Mouse (Mus musculus): ENCODE results near the gene Rpusd3.

The Rpusd3 gene

DNA sequence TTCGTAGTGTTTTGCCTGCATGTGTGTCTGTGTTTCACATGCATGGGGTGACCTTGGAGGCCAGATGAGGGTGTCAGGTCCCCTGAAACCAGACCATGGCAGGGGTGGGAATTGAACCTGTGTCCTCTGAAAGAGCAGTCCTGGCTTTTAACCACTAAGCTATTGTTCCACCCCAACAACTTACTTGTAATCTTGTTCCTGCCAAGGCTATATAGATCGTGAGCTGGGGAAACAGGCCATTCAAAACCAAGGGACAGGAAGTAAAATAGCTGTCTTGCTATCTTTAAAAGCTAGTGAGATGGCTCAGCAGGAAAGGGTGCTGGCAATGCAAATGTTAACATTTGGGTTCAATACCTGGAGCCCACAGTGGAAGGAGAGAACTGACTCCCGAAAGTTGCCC is 10.8 kb upstream of the Rpusd3 start:
- no peak for DNase-seq (ENCODE audit: low spot score in 2 of 2)

DNA sequence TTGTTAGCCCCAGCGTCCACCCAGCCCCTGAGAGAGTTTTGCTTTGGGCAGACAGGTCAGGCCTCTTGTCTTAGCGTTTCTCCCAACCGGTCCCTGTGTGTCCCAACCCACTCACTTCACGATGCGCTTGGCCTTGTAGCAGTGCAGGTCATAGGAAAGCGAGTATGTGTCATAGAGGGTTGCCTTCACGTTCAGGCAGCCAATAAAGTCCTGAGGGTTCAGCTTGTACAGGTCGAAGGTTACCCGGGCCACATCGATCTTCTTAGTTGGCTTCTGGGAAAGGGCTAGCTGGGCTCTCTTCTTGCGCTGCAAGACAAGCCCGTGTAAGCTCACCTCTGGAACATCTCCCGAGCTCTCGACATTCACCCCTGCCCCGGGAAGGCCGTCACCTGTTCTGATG is 8.9 kb upstream of the Rpusd3 start:
- no peak for DNase-seq (ENCODE audit: low spot score in 2 of 2)

DNA sequence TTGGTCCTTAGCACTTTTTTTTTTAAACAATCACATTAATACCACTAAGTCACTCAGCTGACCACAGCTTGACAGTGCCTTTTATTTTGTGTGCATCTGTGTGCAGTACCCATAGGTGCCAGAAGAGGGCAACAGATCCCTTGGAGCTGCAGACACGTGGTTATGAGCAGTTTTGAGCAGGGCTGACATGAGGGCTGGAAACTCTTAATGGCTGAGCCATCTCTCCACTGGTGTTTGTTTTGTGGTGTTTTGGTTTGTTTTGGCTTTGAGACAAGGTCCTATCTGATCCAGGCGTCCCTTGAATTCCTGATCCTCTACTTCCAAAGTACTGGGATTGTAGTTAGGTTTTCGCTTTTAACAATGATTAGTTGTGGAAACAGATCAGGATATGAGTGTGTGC is 8.3 kb upstream of the Rpusd3 start:
- DNase-seq (ENCODE audit: low spot score in 2 of 2): peak; percentile 28 to 57

DNA sequence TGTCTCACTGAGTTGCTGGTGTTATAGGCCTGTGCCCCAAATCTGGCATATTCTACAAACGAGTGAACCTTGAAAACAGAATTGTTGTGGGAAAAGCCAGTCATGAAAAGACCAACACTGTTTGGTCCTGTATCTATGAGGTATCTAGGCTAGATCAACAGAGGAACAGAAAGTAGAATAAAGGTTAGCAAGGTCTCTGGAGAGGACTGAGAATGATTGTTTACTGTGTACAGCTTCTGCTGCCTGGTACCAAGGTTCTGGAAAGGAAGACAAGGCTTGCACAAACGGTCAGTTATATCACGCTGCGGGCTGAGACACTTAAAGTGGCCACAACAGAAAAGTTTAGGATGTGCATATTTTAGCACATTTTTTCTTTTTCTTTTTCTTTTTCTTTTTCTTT is 7.6 kb upstream of the Rpusd3 start:
- no peak for DNase-seq (ENCODE audit: low spot score in 2 of 2)

DNA sequence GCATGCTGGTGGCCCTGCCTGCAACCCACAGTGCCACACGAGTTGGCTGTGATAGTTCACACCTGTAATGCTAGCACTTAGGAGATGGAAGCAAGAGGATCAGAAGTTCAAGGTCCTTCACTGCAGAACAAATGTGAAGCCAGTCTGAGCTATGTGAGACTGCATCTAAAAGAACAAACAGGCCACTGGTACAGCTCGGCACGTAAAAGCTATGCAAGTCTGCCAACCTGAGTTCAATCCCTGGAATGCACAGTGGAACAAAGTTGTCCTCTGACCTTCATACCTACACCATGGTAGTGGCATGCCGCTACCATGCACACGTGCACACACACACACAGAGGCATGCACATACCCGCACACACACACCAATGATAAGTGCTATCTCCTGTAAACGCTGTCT is 5.0 kb upstream of the Rpusd3 start:
- no peak for DNase-seq (ENCODE audit: low spot score in 2 of 2)

DNA sequence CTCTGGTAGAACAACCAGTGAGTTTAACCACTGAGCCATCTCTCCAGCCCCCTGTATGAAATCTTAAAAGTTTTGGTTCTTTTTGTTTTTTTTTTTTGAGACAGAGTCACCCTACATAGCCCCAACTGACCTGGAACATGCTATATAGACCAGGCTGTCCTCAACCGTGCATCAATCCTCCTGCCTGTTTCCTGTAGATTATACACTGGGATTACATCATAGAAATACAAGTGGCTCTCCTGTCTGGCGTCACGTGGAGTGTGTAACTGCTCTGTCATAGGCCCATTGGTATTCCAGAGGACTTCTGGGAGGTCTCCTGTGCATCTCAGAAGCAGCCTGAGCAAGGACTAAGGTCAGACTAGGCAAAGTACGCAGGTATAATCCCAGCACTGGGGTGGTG is 3.9 kb upstream of the Rpusd3 start:
- no peak for DNase-seq (ENCODE audit: low spot score in 2 of 2)

DNA sequence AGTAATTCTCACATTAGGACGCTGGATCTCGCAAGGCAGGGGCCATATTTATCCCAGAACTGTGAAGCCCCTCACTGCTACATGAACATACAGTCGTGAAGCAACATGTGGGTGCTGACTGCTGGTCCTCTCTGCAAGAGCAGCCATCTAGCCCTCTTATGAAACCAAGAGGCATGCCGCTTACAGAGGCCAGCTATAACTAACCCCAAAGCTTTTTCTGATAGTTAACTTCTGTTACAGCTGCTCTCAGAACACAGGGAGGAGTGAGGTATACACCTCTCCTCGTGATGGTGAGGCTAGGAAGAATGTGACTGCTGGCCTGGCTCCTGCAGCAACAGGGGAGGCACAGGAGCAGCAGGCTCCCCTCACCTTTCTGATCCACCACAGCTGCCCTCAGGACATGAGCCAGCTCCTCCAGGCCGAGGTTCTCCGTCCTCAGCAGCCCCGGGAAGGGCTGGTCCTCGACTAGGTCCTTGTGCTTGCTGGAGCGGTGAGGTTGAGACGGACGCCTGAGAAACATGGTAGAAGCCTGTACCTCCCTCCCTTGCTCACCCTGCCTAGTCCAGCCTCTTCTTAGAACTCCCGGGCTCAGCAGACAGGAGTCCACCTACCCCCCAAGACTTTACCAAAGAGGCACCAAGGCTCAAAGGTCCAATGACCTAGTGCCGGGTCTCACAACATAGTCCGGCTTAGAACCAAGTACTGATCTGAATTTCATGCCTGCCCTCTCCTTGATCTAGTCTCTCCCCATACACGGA is 520 bp downstream of the Rpusd3 start:
- DNase-seq (ENCODE audit: low spot score in 2 of 2): peak; percentile 11 to 16

DNA sequence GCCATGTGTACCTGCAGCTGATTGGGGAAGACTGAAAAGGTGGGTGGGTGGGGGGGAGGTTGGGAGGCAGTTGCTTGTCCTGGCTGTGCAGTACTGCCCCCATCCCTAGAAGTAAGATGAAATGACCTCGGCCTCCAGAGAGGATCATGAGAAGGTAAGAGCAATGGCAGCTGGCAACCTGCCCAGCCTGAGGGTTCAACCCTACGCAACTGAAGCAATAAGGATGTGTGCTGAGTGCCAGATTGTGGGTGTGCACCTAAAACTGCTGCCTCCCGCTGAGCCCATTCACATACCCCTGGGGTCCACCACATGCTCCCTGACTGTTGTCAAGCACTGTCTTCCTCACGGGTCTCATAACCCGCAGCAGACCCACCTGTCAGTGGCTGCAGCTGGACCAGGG is 2.7 kb downstream of the Rpusd3 start:
- no peak for DNase-seq (ENCODE audit: low spot score in 2 of 2)

DNA sequence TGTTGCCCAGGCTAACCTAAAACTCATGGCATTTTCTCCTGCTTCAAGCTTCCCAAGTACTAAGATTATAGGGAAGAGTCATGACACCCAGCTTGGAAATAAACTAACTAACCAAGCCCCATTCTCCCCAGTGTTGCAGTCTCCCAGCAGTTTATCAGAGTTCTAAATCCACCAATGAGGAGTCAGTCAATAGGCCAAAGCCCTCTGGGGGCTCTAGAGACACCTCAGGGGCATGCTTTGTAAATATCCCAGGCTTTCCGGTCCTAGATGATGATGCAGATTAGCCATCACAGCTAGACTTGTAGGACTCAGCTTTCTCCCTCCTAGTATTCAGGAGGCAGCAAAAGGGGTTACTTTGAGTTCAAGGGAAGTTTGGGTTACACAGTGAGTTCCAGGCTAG is 9.1 kb downstream of the Rpusd3 start:
- no peak for DNase-seq (ENCODE audit: low spot score in 2 of 2)

DNA sequence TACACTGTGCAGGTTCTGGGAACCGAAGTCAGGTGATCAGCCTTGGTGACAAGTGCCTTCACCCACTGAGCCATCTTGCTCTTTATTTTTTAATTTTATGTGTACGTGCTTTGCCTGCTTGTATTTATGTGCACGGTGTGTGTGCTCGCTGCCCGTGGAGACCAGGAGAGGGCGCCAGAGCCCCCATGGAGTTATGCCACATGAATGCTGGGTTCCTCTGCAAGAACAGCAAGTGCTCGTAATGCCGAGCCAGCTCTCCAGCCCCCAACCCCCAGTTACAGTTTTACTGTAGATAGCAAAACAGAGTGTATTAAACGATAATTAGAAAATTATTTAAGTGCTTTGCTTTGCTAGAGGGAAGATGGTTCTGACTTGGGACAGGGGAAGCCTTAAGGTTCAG is 12.5 kb downstream of the Rpusd3 start:
- DNase-seq (ENCODE audit: low spot score in 2 of 2): no peak

DNA sequence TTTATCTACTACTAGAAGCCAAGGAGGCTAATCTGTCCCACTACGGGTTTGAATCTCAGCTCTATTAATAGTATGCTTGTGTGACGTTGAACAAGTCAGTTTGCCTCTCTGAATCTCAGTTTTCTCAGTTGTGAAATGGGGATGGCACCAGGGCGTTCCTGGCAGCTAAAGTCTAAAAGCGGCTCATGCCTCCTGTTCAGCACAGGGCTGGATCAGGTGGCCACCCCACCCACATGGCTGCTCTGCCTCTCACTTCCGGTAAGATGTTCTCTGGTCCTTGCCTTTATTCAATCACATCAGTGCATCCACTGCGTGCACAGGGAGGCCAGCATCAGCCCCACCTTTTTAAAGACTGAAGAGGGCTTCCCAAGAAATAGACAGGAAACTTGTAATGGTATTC is 13.7 kb downstream of the Rpusd3 start:
- DNase-seq (ENCODE audit: low spot score in 2 of 2): no peak

DNA sequence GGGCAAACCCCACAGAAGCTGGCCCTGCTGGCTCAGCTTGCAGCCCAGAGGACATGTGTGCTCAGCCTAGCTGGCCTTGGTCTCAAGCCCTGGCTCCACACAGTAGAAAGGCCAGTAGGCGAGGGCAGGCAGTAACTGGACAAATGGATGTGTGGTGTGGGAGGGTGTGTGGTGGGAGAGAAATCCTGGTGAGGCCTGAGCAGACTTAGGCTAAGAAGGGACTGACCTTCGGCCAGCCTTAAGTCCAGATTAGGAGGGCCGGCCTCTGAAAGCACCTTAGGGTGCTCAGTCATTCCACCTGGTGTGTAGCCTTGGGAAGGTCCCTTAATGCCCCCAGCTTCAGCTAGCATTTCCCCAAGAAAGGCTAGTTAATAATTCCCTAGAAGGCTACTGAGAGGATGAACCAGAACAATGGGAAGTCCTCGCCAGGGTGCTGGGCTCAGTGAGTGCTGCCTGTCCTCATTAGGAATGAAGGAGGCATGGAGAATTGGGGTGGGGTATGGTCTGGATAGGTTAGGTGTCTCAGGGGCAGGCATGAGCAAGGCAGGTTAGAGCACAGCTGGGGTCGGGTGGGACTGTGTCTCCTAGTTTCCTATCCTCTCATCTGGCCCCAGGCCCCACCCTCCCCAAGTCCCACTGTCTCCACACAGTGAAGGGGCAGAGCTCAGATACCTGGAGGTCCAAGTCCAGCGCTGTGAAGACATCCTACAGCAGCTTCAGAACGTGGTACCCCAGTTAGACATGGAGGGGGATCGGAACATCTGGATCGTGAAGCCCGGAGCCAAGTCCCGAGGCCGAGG is 14.3 kb downstream of the Rpusd3 start:
- DNase-seq (ENCODE audit: low spot score in 2 of 2): no peak

DNA sequence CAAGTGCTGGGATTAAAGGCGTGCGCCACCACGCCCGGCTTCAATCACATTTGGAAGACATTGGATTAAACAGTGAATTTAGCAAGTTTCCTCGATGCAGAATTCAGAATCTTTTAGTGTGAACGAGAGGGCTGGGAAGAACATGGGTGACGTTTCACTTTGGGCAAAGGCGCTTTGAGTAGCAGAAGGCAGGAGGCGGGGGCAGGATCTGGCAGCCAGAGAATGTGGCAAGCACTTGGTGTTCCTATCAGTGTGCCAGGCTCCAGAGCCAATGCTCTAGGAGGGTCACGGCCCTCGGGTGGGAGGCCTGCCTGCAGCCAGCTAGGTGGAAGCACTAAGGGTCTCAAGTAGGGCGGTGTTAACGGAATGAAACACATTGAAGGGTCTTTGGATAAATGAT is 17.0 kb downstream of the Rpusd3 start:
- no peak for DNase-seq (ENCODE audit: low spot score in 2 of 2)

DNA sequence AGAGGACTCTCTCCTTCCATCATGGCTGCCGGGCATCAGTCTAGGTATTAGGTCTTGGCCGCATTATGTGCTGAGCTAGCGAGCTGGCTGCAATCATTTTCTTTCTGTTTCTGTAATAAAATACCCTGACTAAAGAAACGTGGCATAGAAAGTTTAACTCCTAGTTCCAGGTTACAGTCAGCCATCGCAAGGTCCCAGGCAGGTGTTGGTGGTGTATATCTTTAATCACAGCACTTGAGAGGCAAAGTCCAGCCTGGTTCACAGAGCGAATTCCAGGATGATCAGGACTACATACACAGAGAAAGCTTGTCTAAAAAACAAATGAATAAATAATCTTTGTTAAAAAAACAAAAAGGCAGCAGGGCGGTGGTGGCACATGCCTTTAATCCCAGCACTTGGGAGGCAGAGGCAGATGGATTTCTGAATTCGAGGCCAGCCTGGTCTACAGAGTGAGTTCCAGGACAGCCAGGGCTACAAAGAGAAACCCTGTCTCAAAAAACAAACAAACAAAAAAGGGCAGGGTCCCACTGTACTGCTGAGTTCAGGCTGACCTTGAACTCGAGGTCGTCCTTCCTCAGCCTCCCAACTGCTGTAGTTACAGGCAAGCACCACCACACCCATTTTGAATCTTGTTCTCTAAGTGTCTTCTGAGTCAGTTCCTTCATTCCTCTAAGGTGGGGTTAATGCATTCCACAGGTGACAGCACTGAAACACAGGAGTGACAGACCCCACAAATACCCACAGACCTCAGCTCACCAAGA is 22.7 kb downstream of the Rpusd3 start:
- DNase-seq (ENCODE audit: low spot score in 2 of 2): no peak

DNA sequence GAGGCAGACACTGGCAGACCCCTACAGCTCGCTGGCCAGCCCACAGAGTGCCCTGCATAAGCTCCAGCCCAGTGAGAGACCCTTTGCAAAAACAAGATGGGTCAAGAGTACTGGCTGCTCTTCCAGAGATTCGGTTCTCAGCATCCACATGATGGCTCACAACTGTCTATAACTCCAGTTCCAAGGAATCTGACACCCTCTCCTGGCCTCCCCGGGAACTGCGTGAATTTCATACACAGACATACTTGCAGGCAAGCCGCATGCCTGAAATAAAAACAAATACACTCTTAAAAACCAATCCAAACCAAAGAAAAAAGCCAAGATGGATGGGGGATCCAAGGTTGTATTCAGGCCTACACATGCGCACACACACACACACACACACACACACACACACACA is 23.6 kb downstream of the Rpusd3 start:
- no peak for DNase-seq (ENCODE audit: low spot score in 2 of 2)

DNA sequence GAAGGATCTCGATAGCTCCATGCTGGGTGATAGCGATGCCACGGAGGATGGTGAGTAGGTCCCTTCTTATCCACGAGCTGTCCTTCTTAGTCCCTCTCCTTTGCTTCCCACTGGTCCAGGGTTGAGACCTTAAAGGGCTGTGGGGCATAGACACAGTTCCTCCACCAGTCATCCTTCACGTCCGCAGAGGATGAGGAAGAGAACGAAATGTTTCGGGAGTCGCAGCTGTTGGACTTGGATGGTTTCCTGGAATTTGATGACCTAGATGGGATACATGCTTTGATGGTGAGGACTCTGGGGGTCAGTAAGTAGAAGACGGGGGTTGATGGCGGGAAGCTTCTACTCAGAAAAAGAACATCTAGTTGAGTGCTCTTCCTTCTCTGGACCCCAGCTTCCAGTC is 24.3 kb downstream of the Rpusd3 start:
- DNase-seq (ENCODE audit: low spot score in 2 of 2): no peak

DNA sequence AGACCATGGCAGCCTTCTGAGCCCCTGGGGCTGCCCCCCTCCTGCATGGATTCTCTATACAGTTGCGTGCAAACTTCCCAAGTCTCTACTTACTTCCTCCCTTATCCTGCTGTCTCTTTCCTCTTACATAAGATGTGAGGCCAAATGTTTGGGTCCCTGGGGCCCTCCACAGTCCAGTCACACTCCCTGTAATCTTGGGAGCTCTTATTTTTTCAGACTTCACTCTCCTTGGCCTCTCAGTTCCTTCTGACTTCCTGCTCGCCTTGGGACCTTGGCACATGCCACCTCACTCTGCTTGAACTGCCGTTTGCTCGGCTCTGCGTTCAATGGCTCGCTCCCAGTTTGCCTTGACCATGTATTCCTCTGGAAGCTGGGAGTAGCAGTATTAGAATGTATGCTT is 25.2 kb downstream of the Rpusd3 start:
- DNase-seq (ENCODE audit: low spot score in 2 of 2): no peak

DNA sequence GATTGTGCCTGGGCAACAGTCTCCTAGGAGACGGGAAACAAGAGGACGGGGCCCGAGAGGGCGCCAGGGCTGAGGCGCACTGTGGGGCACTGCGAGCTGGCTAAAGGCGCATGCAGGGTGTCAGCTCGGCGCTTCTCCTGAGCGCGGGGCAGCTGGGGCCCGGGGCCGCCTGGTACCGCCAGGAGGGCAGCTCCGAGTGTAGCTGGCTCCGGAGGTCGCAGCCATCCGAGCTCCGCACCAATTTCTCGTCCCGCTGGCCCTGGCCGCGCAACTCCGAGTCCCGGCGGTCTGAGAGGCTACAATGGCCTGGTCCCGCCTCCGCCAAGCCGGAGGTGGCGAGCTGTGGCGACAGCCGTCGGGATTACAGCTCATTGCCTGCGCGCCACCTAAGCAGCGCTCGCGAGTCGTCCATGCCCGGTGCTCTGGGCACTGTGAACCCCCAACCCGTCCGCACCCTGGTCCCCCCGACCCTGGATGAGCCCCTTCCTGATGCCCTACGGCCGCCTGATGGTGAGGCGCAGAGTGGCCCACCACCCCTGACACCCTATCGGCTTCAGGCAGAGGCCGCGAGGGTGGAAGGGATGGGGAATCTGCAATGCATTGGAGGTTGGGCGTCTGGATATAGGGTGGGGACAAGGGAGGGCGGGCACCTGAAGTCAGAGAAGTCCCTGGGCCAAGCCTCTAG is 26.6 kb downstream of the Rpusd3 start:
- DNase-seq (ENCODE audit: low spot score in 2 of 2): no peak

DNA sequence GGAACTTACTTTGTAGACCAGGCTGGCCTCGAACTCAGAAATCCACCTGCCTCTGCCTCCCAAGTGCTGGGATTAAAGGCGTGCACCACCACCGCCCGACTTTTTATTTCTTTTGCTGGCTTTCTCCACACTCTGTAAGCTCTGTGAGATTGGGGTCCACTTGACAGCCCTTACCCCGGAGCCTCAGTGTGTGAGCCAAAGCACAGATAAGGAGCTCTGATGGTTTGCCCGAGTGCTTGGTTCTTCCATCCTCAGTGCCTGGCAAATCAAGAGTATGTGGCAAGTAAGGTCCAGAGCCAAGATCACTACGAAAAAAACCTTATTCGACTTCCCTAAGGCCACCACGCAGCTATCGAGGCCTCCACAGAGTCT is 27.1 kb downstream of the Rpusd3 start:
- DNase-seq (ENCODE audit: low spot score in 2 of 2): no peak

DNA sequence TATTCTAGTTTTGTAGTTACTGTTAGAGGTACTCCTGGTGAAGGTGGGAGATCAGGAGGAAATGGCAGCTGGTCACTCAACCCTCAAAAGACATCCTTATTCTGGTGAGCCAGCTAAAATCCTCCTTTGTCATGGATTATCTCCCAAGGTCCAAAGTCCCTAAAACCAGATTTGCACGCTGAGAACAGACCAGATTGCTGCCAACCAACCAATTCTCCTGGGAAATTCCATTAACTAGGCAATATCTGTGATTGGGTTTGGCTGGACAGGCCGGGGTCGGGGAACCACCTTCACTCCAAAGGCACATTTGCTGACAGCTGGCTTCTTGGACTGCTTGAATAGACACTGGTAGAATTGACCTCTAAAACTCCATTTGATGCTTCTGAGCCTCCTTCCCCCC is 28.4 kb downstream of the Rpusd3 start:
- DNase-seq (ENCODE audit: low spot score in 2 of 2): no peak

DNA sequence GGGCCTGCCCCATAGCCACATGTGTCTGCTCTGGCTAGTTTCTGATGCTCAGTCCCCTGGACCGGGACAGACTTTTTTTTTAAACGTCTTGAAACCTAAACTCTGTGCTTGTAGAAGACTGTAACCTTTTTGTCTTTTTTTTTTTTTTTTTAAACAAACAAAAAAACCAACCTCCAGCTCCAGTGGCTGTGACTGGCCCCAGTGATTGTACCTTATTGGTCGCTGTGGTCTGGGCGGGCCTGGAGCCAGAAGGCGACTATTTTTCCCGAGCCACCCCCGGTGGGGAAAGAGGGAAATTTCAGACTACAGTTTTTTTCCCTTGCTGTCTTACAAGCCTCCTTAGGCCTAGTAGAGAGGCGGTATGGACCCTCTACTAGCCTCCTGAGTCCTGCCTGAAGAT is 30.2 kb downstream of the Rpusd3 start, which contains the start of gene Ttll3:
Gene Ttll3 (plus strand): TSS at position 301 of the 400 bp plus-strand sequence.
- no peak for DNase-seq (ENCODE audit: low spot score in 2 of 2)

DNA sequence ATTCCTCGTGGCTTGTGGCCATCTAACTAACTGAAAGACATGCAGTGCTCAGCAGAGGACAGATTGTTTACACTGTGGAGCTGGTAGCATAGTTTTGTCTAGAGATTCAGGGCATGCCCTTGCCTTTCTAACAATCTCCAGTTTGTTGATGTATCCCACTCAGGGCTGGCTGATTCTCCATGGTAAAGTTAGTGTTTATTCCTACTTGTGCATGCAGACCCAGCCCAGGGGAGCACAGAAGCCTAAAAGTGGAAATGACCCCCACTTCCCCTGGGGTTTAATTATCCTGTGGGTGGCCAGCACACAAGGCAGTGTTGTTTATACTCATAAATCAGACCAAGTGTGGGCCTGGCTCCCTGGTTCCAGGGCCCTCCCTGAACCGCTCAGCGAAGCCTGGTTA is 33.1 kb downstream of the Rpusd3 start:
- no peak for DNase-seq (ENCODE audit: low spot score in 2 of 2)
